Mouse (Mus musculus) adipocyte (in vitro differentiated cells): ENCODE results near the gene Gipc3.

Source experiments
- DNase-seq: peaks from one replicate; pipeline ENCODE4 v3.0.0-alpha.2; 2016; ENCODE audit warnings: low spot score

Gipc3 gene

GRCm38 (mm10) chr10:81346453-81347067, 3.5 kb upstream of the Gipc3 start:
- DNase-seq: no peak

- no peak for DNase-seq
These were observed 2.1 kb upstream of the Gipc3 start for GRCm38 (mm10) chr10:81345162-81345534.

GRCm38 (mm10) chr10:81344421-81345161, 1.5 kb upstream of the Gipc3 start:
- DNase-seq: no peak

- DNase-seq: peak; percentile 54
These were observed 1.6 kb downstream of the Gipc3 start for GRCm38 (mm10) chr10:81341333-81341949.

- DNase-seq: no peak
These were observed 2.3 kb downstream of the Gipc3 start for GRCm38 (mm10) chr10:81340551-81341332.

- no peak for DNase-seq
These were observed 6.5 kb downstream of the Gipc3 start for GRCm38 (mm10) chr10:81336558-81336957.

- no peak for DNase-seq
These were observed 7.4 kb downstream of the Gipc3 start for GRCm38 (mm10) chr10:81335393-81336340.

- no peak for DNase-seq
These were observed 8.7 kb downstream of the Gipc3 start for GRCm38 (mm10) chr10:81334324-81334723.

- no peak for DNase-seq
These were observed 10.8 kb downstream of the Gipc3 start for GRCm38 (mm10) chr10:81332277-81332676.

- no peak for DNase-seq
These were observed 13.1 kb downstream of the Gipc3 start for GRCm38 (mm10) chr10:81330007-81330406.

GRCm38 (mm10) chr10:81329194-81329975, 13.7 kb downstream of the Gipc3 start:
- DNase-seq: peak; percentile 35

GRCm38 (mm10) chr10:81328386-81328785, 14.7 kb downstream of the Gipc3 start, which contains the start of gene Tbxa2r:
Tbxa2r (plus strand) TSS chr10:81328731.
- DNase-seq: no peak

- DNase-seq: no peak
These were observed 15.1 kb downstream of the Gipc3 start for GRCm38 (mm10) chr10:81327959-81328358.

GRCm38 (mm10) chr10:81326858-81327257, 16.2 kb downstream of the Gipc3 start:
- DNase-seq: no peak

GRCm38 (mm10) chr10:81325781-81326180, 17.3 kb downstream of the Gipc3 start:
- no peak for DNase-seq

- DNase-seq: no peak
These were observed 17.9 kb downstream of the Gipc3 start for GRCm38 (mm10) chr10:81325176-81325575.

- DNase-seq: no peak
These were observed 19.1 kb downstream of the Gipc3 start for GRCm38 (mm10) chr10:81323791-81324530.

- no peak for DNase-seq
These were observed 19.8 kb downstream of the Gipc3 start for GRCm38 (mm10) chr10:81323141-81323775.

- no peak for DNase-seq
These were observed 20.6 kb downstream of the Gipc3 start for GRCm38 (mm10) chr10:81322444-81322843.
